ENCODE assay signal across 21 mouse cellular contexts in the genomic region with DNA sequence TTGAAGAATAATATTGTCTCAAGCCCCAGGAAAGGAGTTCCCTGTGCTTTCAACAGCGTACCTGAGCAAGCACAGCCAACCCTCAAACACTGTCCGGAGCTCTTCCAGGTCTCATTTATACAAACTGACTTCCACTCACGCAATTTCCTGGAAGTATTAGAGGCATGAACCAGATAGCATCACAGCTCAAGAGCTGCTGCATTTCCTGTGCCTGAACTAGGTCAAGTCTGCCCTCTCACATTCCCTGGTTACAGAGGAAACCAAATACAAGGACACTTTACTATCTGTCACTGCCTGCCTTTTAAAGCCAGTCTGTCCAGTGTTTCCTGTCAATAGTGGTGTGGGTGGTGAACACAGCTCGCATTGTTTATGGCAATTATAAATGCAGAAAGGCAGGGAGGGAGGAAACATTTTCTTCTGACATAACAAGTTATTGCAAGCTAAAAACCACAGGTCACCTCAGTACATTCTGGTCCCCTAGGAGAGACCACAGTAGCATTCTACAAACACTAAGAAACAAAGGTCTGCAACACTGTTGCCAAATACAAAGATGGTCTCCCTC.
A peak's percentile ranks its signal among the peaks of the same experiment; 100 is the strongest.
DNase-seq lines count a peak whose midpoint lies in the region; ATAC-seq and TF ChIP-seq lines count a peak whose summit lies in the region.
"Had no signal": no experiment of that assay in that cellular context is flagged by ENCODE, and none has a peak within 500 bp of the region (broad histone marks: within the 10 kb centered on the region; RNA-seq: fewer than 3 reads in every experiment).

No protein-coding gene starts in this region.

- H3K4me3 ChIP-seq in kidney, postnatal 0 days (replicated peaks; ENCODE audit: low read depth, low read length): no peak overlapping the region
- H3K4me3 ChIP-seq in midbrain, embryonic 11.5 days (ENCODE audit: low read depth, low read length): no peak overlapping the region
- no peak overlapping the region for H3K4me3 ChIP-seq in midbrain, embryonic 10.5 days
- H3K4me3 ChIP-seq: embryonic facial prominence, embryonic 10.5 days; forebrain, embryonic 13.5 days; heart, embryonic 15.5 days; hindbrain, embryonic 13.5 days had no signal

- no peak for ATAC-seq in kidney, postnatal 0 days (replicated peaks; ENCODE audit: low FRiP score, low read depth)
- ATAC-seq in midbrain, embryonic 11.5 days (ENCODE audit: low FRiP score): no peak
- ATAC-seq: forebrain, embryonic 13.5 days; forebrain, postnatal 0 days had no signal

- H3K27me3 ChIP-seq in kidney, postnatal 0 days (ENCODE audit: insufficient read depth, low read length): no peaks in the 10 kb centered on the region
- no peaks in the 10 kb centered on the region for H3K27me3 ChIP-seq in midbrain, embryonic 11.5 days (ENCODE audit: control insufficient read depth, insufficient read depth, low read length)
- H3K27me3 ChIP-seq in midbrain, embryonic 10.5 days (ENCODE audit: low read depth, poor library complexity, severe bottlenecking): no peaks in the 10 kb centered on the region
- H3K27me3 ChIP-seq: CH12.LX; forebrain, embryonic 13.5 days; heart, embryonic 15.5 days; hindbrain, embryonic 13.5 days had no signal

- peak; percentile 14 for DNase-seq in kidney, adult 9 months
- DNase-seq in kidney, adult 8-10 months: no peak
- DNase-seq in kidney, postnatal 0 days (ENCODE audit: low spot score): peak; percentile 76
- no peak for DNase-seq in kidney, adult 18-20 months
- DNase-seq in midbrain, embryonic 11.5 days (ENCODE audit: low spot score, missing footprints): peak; percentile 71
- no peak for DNase-seq in midbrain, embryonic 10.5 days (ENCODE audit: low spot score)
- DNase-seq in adrenal gland, adult 18-20 months (ENCODE audit: low spot score in 2 of 2): no peak
- DNase-seq: adrenal gland, adult 8-10 months; adrenal gland, postnatal 36 days; cerebellum, adult 2 months; cerebellum, postnatal 10 days; forebrain, postnatal 0 days; gastrocnemius, postnatal 36 days; heart, adult 18-20 months; heart, postnatal 14 days had no signal

- no peak overlapping the region for H3K9ac ChIP-seq in kidney, postnatal 0 days (ENCODE audit: low read depth, low read length)
- no peak overlapping the region for H3K9ac ChIP-seq in midbrain, embryonic 11.5 days (ENCODE audit: low read length)
- H3K9ac ChIP-seq: forebrain, embryonic 13.5 days; forebrain, postnatal 0 days; heart, embryonic 15.5 days; hindbrain, embryonic 13.5 days had no signal

- WGBS in kidney, postnatal 0 days: 38% methylated on average over 4 of the region's 4 CpGs
- WGBS in midbrain, embryonic 11.5 days: 89% methylated on average over 4 of the region's 4 CpGs
- WGBS in midbrain, embryonic 10.5 days: 86% methylated on average over 4 of the region's 4 CpGs

- TF ChIP-seq CTCF in kidney, postnatal 0 days (IDR thresholded peaks at IDR 0.05; ENCODE audit: low read depth): no peak

- H3K4me1 ChIP-seq in kidney, postnatal 0 days (replicated peaks; ENCODE audit: insufficient read depth, low read length): peaks cover 8% of the 10 kb centered on the region
- no peaks in the 10 kb centered on the region for H3K4me1 ChIP-seq in midbrain, embryonic 11.5 days (ENCODE audit: control insufficient read depth, insufficient read depth, low read length)
- peaks cover 9% of the 10 kb centered on the region for H3K4me1 ChIP-seq in midbrain, embryonic 10.5 days
- H3K4me1 ChIP-seq: heart, embryonic 15.5 days had no signal

- H3K4me2 ChIP-seq in kidney, postnatal 0 days (ENCODE audit: low read length): no peak overlapping the region
- H3K4me2 ChIP-seq in midbrain, embryonic 11.5 days: no peak overlapping the region
- H3K4me2 ChIP-seq: forebrain, embryonic 13.5 days; heart, embryonic 11.5 days; heart, embryonic 15.5 days; hindbrain, embryonic 13.5 days had no signal

- no peaks in the 10 kb centered on the region for H3K36me3 ChIP-seq in kidney, postnatal 0 days (ENCODE audit: insufficient read depth, low read length)
- no peaks in the 10 kb centered on the region for H3K36me3 ChIP-seq in midbrain, embryonic 11.5 days (ENCODE audit: control insufficient read depth, insufficient read depth, low read length)
- H3K36me3 ChIP-seq in midbrain, embryonic 10.5 days: no peaks in the 10 kb centered on the region
- H3K36me3 ChIP-seq: embryonic facial prominence, embryonic 10.5 days; heart, embryonic 15.5 days; hindbrain, embryonic 13.5 days had no signal

- no peaks in the 10 kb centered on the region for H3K9me3 ChIP-seq in kidney, postnatal 0 days (replicated peaks; ENCODE audit: low read length)
- H3K9me3 ChIP-seq in midbrain, embryonic 11.5 days (ENCODE audit: control insufficient read depth, low read length): no peaks in the 10 kb centered on the region
- no peaks in the 10 kb centered on the region for H3K9me3 ChIP-seq in midbrain, embryonic 10.5 days (replicated peaks)
- H3K9me3 ChIP-seq: embryonic facial prominence, embryonic 10.5 days; forebrain, embryonic 13.5 days; heart, embryonic 15.5 days; hindbrain, embryonic 13.5 days had no signal

- 0 out of 2 replicates have a peak overlapping the region, but pooled peaks have one; percentile 2 for H3K27ac ChIP-seq in kidney, postnatal 0 days
- no peak overlapping the region for H3K27ac ChIP-seq in midbrain, embryonic 11.5 days (ENCODE audit: low read depth, low read length)
- no peak overlapping the region for H3K27ac ChIP-seq in midbrain, embryonic 10.5 days (replicated peaks)
- H3K27ac ChIP-seq: embryonic facial prominence, embryonic 10.5 days; forebrain, embryonic 13.5 days; heart, embryonic 15.5 days; hindbrain, embryonic 13.5 days had no signal

Comparison
In these comparisons a context has a peak if more than half of its experiments do, and no peak if none do; other contexts are left out.
1. DNase-seq: peak in kidney, adult 9 months (single experiment), kidney, postnatal 0 days (single experiment) and midbrain, embryonic 11.5 days (single experiment); none in kidney, adult 8-10 months (0 of 2), kidney, adult 18-20 months (single experiment), midbrain, embryonic 10.5 days (single experiment) and adrenal gland, adult 18-20 months (0 of 2).